Mouse (Mus musculus) left cerebral cortex, adult 18-20 months (tissue): ENCODE measurements around the gene Spib. TPM values are rescaled to one million over a fixed set of nuclear protein-coding genes. Genes with fewer than 3 reads are reported as not detected.

ENCODE experiments used
- DNase-seq, 2 experiments: peaks; one replicate each; pipeline ENCODE4 v3.0.0; 2021 to 2022; ENCODE audit warnings: low spot score in 2 of 2, mixed read lengths in 1 of 2
- total RNA-seq, 2 experiments: library from RNA; stranded (reverse); gene quantifications; 2 replicates each; pipeline ENCODE4 v1.2.3; 2021

Spib gene
- total RNA-seq, 2 experiments from 2014 or later, result 0.12 to 0.21 TPM

DNA sequence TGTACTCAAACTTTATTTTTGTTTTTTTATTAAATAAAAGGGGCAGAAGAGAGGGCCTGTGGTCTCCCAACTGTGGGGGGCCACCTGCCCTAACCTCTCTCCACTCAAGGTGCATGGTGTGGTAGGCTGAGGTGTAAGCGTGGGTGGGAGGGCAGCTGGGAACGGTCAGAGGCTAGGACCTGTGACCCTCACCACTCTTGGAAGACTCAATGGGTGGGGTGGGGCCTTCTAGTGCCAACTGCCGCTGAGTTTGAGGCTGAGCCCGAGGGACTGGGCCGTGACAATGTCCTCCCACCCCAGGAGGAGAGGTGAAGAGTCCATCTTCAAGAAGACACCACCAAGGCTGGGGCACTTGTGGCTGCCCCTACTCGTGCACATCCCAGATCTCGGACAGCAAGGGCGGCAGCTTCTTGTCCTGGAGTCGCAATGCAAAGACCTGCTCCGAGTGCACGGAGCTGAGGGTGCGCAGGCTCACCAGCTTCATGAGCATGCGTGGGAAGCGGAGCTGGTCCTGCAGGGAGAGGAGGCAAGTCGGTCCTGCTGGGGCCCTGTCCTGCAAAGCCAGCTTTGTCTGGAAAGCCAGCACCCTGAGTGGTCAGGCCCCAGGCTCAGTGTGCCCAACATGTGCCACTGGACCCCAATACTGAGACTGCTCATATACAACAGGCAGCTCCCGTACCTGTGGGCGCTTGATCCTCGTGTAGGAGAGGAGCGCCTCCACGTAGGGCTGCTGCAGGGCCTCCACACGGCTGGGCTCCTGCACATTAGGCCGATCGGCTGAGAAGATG is 17.9 kb upstream of the Spib start:
- DNase-seq, result no peak

- peak; percentile 99 to 100 for DNase-seq
Measured at GRCm38 (mm10) chr7:44548497-44549087, 16.7 kb upstream of the Spib start, which contains the start of gene Pold1. Gene Pold1, minus strand, starts transcription at chr7:44548849.

- DNase-seq, result no peak
Measured at GRCm38 (mm10) chr7:44547725-44548124, 15.9 kb upstream of the Spib start.

DNA sequence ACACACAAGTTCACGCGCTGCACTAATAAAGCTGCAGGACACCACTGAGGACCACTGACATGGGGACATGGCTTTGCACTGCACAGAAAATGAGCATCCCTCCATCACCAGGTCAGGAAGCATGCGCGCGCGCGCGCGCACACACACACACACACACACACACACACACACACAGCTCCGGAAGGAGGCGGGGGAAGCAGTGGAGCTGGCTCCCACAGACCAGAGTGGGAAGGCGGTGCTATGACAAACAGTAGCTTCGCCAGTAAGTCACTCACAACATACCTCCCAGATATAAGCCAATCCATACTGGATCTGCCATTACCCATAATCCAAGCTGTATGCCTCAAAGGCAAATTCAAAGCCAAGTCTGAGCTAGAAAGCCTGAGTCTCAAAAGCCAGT is 15.2 kb upstream of the Spib start:
- DNase-seq, result no peak

DNA sequence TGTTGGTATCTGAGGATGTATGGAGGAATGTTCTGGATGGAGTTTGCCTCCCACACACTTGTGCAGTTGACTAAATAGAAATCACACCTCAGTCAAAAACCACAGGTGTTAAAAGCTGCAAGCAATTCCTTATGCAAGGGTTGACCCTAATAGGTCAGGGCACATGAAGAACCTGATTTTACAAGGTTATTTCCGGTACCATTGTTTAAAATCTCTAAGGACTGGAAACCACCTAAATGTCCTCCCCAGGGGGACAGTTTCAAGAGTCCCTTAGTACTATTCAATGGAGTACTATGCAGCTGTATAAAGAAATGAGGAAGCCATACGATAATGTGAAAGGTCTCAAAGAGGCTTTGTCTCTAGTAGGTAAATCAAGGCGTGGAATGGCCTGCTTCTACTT is 14.4 kb upstream of the Spib start:
- no peak for DNase-seq

- DNase-seq, result no peak
Measured at GRCm38 (mm10) chr7:44543071-44543470, 11.2 kb upstream of the Spib start.

- no peak for DNase-seq
Measured at GRCm38 (mm10) chr7:44542555-44542954, 10.7 kb upstream of the Spib start.

DNA sequence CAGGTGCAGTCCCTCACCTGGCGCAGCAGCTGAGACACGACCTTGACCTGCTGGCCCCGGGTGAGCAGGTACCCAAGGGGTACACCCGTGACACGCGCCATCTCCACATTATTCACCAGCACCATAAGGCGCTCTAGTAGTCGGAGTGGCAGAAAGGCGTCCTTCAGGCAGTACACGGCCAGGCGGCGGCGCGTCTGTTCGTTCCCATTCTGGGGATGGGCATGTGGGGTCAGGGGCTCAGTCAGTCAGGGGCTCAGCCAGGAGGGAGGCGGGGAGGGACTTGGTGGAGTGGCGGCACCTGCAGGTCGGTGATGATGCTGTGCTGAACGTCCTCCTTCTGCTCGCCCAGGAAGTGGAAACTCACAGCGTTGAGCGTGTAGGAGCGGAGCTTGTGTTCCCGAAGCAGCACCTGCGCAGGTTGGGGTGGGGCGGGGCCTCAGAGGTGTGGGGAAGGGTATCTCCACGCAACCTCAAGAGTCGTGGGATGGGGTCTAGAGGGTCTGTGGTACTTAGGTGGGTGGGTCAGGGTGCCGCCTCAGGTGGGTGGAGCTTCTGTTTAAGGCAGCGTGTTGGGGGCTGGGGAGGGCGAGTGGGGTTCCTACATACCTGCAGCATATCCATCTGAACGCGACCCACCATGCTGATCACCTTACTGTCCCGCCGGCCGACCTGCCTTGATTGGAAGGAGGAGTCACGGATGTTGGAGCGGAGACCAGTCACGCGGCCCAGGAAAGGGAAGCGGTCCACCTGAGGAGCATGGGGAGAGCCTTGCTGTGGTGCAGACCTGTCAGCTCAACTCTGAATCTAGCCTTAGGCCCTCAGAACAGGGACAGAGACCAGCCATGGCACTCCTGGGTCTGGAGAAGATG is 7.1 kb upstream of the Spib start:
- DNase-seq, result no peak

GRCm38 (mm10) chr7:44537496-44537895 is 5.6 kb upstream of the Spib start:
- DNase-seq, result no peak

DNA sequence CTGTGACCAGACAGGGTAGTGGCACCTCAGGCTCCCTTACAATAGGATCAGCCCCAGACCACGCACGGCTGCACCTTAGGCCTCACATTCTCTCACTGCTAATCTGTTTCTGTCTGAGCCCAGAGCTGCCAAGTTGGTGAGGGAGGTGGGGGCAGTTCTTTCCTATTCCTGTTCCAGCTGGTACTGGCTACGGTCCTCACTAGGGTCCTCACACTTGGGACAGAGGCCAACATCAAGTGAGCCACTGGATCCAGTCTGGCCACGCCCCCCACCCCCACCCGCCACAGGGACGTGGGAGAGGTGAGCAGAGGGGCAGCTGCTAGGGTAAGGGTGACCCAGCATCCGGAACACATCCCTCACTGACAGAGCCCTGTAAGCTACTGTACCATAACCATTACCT is 5.1 kb upstream of the Spib start:
- no peak for DNase-seq

- peak; percentile 55 to 68 for DNase-seq
Measured at GRCm38 (mm10) chr7:44536590-44536968, 4.7 kb upstream of the Spib start.

- no peak for DNase-seq
Measured at GRCm38 (mm10) chr7:44535657-44536589, 4.1 kb upstream of the Spib start.

DNA sequence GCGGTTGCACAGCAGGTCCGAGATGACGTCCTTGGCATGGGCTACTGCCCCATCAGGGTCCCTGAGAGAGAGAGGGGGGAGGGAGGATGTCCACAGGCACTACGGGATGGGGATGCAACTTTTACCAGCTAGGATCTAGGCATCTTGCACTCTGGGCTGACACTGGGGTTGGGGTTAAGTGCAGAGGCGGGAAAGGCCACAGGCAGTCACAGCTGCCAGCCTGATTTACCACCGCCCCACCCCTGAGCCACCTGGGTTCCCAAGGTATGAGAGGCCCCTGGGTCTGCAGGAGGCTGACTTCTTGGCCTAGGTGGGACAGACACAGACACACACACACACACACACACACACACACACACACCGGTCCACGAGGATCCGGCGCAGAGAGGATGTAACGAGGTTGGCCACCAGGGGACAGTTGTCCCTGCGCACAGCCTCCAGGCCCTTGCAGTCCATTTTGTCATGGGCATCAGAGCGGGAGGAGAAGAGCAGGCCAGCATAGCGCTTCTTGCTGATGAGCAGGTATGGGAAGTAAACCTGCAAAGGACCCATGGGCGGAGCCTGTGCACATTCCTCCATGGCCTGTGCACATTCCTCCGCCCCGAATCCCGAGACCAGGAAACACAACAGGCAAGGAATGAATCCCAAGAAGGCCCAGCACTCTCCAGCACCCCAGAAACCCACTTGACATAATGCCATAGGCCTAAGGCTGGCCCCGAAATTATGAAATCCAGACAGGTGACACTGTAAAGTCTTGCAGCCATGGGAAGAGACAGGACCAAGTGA is 3.0 kb upstream of the Spib start:
- no peak for DNase-seq

GRCm38 (mm10) chr7:44534242-44534641 is 2.4 kb upstream of the Spib start:
- DNase-seq, result no peak

DNA sequence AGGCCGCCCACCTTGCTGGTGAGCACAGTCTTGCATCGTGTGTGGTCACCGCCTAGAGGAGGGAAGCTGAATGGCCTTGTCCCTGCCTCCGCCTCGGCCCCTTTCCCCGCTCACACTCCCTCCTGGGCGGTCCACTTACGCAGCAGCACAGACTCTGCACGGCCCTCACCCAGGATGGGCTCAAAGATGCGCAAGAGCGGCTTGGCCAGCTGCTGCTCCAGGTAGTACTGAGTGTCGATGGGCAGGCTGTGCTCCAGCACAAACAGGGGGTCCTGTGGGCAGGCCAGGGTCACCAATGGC is 1.8 kb upstream of the Spib start:
- no peak for DNase-seq

DNA sequence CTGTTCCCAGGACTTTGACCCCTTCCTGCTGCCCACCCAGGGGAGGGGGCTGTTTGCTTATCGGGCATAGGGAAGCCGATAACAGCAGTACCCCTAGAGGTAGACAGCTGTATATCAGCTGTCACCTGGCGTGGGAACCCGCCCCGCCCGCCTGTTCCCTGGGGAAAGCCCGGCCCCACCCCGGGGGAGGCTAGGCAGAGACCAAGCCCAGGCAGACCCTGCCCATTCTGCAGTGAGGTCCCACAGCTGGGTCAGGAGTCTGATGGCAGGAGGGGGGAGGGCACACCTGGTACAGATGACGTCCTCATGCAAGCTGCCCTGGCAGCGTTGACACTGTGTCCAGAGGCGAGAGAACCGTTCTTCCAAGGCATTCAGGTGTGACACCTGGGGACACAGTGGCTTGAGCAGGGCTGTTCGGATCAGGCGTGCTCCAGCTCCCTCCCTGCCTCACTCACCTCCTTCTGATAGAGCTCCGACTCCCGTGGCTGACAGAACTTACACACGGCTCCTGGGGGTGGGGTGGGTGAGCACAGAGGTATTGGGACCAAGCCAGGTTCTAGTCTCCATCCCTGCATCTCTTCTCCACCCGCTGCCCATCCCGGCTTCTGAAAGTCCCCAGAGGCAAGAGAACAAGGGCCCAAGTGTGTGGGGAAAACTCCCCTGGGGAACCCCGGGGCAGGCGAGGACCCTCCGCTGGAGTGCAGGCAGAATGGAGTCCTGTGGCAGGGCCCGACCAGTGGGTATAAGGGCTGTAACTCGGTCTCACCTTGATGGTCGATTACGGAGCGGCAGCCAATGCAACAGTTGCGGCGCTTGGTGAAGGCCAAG is 1.3 kb upstream of the Spib start:
- no peak for DNase-seq

- no peak for DNase-seq
Measured at GRCm38 (mm10) chr7:44531207-44531606, 664 bp downstream of the Spib start.

DNA sequence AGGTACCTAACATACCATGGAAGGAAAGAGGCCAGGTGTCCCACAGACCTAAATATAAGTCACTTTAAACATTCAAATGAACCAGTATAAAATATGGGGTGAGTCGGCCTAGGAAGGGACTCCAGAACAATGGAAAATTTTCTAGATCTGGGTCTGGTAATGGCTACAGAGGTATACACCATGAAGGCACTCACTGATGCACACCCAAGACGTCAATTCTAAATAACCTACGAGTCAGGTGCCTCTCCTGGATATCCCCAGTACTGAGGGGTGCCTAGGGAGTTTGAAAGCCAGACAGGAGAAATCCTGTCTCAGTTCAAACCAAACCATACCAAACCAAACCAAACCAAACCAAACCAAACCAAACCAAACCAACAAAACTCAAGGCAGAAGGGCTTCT is 1.4 kb downstream of the Spib start:
- DNase-seq, result no peak

GRCm38 (mm10) chr7:44529518-44529917 is 2.4 kb downstream of the Spib start:
- DNase-seq, result no peak
